Mouse (Mus musculus): ENCODE results near the gene Gast. TPM values are rescaled to one million over a fixed set of nuclear protein-coding genes. Genes with fewer than 3 reads are reported as not detected.
"Not testable (repeated sequence)": the region's sequence is repeated elsewhere in the genome, so short reads cannot be mapped to it uniquely, and the experiment has no call there.

Gast gene
- total RNA-seq, 2 experiments from 2014 or later: not detected

GRCm38 (mm10) chr11:100322591-100323258 lies 11.5 kb upstream of the Gast start:
- TF ChIP-seq CTCF (IDR thresholded peaks at IDR 0.05): no peak
- Histone ChIP-seq H3K27ac (no peak overlapping the region), H3K4me3 (no peak overlapping the region)
- intact Hi-C loops (cut with DNase I): loop anchor here (2.0 kb wide), 1 partner anchor 30 kb away; no protein-coding TSS in a partner anchor
- DNase-seq (ENCODE audit: extremely low spot score in 1 of 2, low spot score in 2 of 2): no peak

- intact Hi-C loops (cut with DNase I): loop anchor here (2.0 kb wide), 1 partner anchor 29 kb away; no protein-coding TSS in a partner anchor
- peak; percentile 81 for TF ChIP-seq CTCF (IDR thresholded peaks at IDR 0.05)
- no peak overlapping the region for H3K27ac ChIP-seq
- no peak overlapping the region for H3K4me3 ChIP-seq
- DNase-seq (ENCODE audit: extremely low spot score in 1 of 2, low spot score in 2 of 2): peak; percentile 47 to 54
These were observed 10.6 kb upstream of the Gast start for GRCm38 (mm10) chr11:100323578-100323977.

GRCm38 (mm10) chr11:100325062-100325629 lies 9.1 kb upstream of the Gast start:
- intact Hi-C loops (cut with DNase I): no loop called here
- Histone ChIP-seq H3K27ac (no peak overlapping the region), H3K4me3 (no peak overlapping the region)
- DNase-seq (ENCODE audit: extremely low spot score in 1 of 2, low spot score in 2 of 2): no peak
- TF ChIP-seq CTCF (IDR thresholded peaks at IDR 0.05): no peak

- intact Hi-C loops (cut with DNase I): no loop called here
- DNase-seq (ENCODE audit: extremely low spot score in 1 of 2, low spot score in 2 of 2): no peak
- TF ChIP-seq CTCF (IDR thresholded peaks at IDR 0.05): no peak; the same call in 1 of the 2 replicates
- no peak overlapping the region for H3K4me3 ChIP-seq
- H3K27ac ChIP-seq: no peak overlapping the region
These were observed 6.9 kb upstream of the Gast start for GRCm38 (mm10) chr11:100327316-100327715.

GRCm38 (mm10) chr11:100327761-100328160 lies 6.4 kb upstream of the Gast start:
- no peak for TF ChIP-seq CTCF (IDR thresholded peaks at IDR 0.05)
- no peak for DNase-seq (ENCODE audit: extremely low spot score in 1 of 2, low spot score in 2 of 2)
- H3K27ac ChIP-seq: no peak overlapping the region
- intact Hi-C loops (cut with DNase I): no loop called here
- H3K4me3 ChIP-seq: no peak overlapping the region

- TF ChIP-seq CTCF (IDR thresholded peaks at IDR 0.05): no peak
- peak in 1 of 2 experiments; percentile 63 for DNase-seq (ENCODE audit: extremely low spot score in 1 of 2, low spot score in 2 of 2)
- Histone ChIP-seq H3K4me3 (no peak overlapping the region), H3K27ac (no peak overlapping the region)
- intact Hi-C loops (cut with DNase I): no loop called here
These were observed 4.0 kb upstream of the Gast start for GRCm38 (mm10) chr11:100330235-100330634.

GRCm38 (mm10) chr11:100330816-100331375 lies 3.3 kb upstream of the Gast start:
- intact Hi-C loops (cut with DNase I); H3K4me3 ChIP-seq; DNase-seq (ENCODE audit: extremely low spot score in 1 of 2, low spot score in 2 of 2); H3K27ac ChIP-seq: not testable (repeated sequence)

- TF ChIP-seq CTCF (IDR thresholded peaks at IDR 0.05): no peak
- H3K27ac ChIP-seq: peak overlapping the region; percentile 45
- DNase-seq (ENCODE audit: extremely low spot score in 1 of 2, low spot score in 2 of 2): peak; percentile 55 to 63
- no peak overlapping the region for H3K4me3 ChIP-seq
- intact Hi-C loops (cut with DNase I): no loop called here
These were observed 1.3 kb upstream of the Gast start for GRCm38 (mm10) chr11:100332766-100333515.

GRCm38 (mm10) chr11:100335731-100336130 lies 1.5 kb downstream of the Gast start:
- intact Hi-C loops (cut with DNase I): no loop called here
- Histone ChIP-seq H3K27ac (no peak overlapping the region), H3K4me3 (no peak overlapping the region)
- DNase-seq (ENCODE audit: extremely low spot score in 1 of 2, low spot score in 2 of 2): no peak
- no peak for TF ChIP-seq CTCF (IDR thresholded peaks at IDR 0.05)

GRCm38 (mm10) chr11:100344269-100344668 lies 10.1 kb downstream of the Gast start:
- Histone ChIP-seq H3K27ac (no peak overlapping the region), H3K4me3 (no peak overlapping the region)
- DNase-seq (ENCODE audit: extremely low spot score in 1 of 2, low spot score in 2 of 2): no peak
- intact Hi-C loops (cut with DNase I): no loop called here
- no peak for TF ChIP-seq CTCF (IDR thresholded peaks at IDR 0.05)

GRCm38 (mm10) chr11:100352076-100352857 lies 18.1 kb downstream of the Gast start:
- Histone ChIP-seq H3K4me3 (no peak overlapping the region), H3K27ac (no peak overlapping the region)
- DNase-seq (ENCODE audit: extremely low spot score in 1 of 2, low spot score in 2 of 2): peak in 1 of 2 experiments; percentile 52
- intact Hi-C loops (cut with DNase I): loop anchor here (2.0 kb wide), 1 partner anchor 29 kb away; no protein-coding TSS in a partner anchor
- peak; percentile 57 for TF ChIP-seq CTCF (IDR thresholded peaks at IDR 0.05)

All from left cerebral cortex, adult 2 months (tissue).